Mouse (Mus musculus): ENCODE results near the gene Fam149a.
A peak's percentile ranks its signal among the peaks of the same experiment; 100 is the strongest.

Gene Fam149a

DNA sequence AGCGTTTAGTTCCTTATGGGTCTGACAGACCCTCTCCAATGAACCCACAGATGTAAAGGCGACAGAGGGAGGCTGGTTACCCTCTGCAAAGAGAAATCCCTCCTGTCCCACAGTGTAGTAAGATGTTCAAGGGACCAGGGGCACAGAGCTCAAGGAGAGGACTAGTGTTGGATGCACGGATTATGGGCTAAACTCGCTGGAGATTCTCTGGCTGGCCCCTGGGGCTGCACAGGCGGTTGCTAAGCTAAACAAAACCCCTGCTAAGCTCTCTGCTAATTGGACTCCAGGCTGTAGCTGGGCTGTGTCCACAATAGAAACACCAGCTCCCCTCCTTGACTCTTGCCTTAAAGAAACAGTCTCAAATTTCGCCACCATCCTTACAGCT is at the start of gene Fam149a:
Gene Fam149a (minus strand): TSS at position 329 of the 385 bp plus-strand sequence.
- DNase-seq = peak; percentile 18 to 21

DNA sequence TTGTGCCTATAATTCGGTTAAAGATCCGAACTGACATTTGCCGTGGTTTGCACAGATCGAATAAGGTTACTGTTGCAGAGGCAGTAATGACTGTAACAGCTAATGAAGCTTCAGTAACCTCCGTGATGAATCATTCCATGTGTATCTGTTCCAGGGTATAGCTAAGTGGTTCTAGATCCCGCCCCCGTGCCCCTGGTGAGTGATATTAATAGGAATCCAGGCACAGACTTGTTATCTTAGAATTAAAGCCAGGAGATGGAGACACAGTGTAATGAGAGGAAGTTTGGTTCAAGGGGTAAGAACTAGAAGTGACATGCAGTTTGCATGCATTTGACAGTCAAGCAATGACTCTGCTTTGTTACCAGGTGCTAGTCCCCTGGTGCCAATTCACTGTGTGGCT is 38.1 kb upstream of the Fam149a start:
- no peak for DNase-seq

- DNase-seq = no peak
Observed at GRCm38 (mm10) chr8:45414965-45415364, 32.9 kb upstream of the Fam149a start.

DNA sequence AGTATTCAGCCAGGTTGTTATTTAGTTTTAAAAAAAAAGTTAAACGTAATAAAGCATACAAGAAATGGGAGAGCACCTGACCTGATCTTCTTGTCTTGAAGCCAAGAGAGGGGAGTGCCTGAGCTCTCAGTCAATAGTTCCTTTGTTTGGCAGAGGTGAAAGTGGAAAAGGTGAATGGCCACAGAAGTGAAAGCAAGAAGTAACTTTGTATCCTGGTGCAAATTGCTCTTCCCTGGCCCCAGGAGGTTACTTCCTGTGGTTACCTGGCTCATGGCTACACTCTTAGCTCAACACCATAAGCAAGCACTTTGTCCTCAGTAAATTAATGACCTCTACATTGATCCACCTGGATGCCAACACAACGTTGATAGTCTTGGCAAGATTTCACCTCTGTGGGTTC is 28.8 kb upstream of the Fam149a start, which contains the start of gene Tlr3:
Gene Tlr3 (minus strand): TSS at position 199 of the 400 bp plus-strand sequence.
- no peak for DNase-seq

- peak; percentile 61 to 74 for DNase-seq
Observed at GRCm38 (mm10) chr8:45410146-45410880, 28.2 kb upstream of the Fam149a start.

GRCm38 (mm10) chr8:45409702-45410101 is 27.6 kb upstream of the Fam149a start:
- no peak for DNase-seq

DNA sequence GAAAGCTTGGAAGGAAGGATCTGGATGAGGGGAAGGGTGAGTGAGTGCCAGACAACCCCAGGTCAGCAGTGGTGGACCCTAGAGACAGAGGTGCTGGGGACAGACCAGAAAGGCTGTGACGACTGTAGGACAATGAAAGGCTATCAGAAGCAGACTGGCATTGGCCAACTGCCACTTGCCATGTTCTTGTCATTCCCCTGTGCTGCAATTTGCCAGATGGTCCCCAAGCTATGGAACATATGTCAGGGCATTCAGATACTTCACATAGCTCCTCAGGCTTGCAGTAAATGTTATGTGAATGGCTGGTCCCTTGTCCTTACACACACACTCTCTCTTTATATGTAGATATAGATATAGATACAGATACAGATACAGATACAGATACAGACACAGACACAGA is 1.2 kb upstream of the Fam149a start:
- peak; percentile 11 to 33 for DNase-seq

GRCm38 (mm10) chr8:45381075-45381962 is 772 bp downstream of the Fam149a start:
- DNase-seq = peak; percentile 19 to 26

DNA sequence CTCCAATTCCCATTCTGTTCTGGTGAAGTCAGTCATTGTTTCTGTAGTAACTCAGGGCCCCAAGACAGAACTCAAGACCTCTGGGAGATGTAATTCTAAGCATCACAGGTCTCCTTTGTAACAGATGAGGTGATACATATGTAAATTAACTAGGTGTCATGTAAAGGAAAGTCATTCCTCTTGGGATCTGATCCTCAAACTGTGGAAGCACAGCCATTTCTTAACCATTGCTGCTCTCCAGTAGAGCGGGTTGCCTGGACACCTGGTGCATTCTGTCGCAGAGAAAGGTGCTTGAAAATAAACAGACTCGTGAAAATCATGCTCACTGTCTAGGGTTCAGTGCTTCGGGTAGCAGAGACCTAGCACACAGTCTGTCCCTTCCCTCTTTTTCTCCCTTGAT is 1.5 kb downstream of the Fam149a start:
- no peak for DNase-seq

GRCm38 (mm10) chr8:45374071-45374470 is 8.0 kb downstream of the Fam149a start:
- no peak for DNase-seq

DNA sequence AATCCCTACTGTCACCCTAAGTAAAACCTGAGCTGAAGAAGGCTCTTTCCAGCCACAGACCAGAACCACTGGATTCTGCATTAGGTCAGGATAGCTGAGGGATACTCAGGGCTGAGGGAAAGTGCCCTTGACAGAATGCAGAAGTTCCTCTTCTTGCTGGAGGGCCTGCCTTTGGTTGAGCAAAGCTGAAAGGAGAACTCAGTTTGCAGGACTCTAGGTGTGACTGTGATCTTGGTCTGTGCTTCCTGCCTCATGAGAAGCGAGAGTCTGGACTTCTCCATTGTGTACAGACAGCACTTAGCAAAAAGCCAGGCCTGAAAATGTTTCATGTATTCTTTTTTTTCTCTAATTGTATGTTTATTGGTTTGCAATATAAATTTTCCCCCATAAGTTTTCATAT is 14.9 kb downstream of the Fam149a start:
- no peak for DNase-seq

GRCm38 (mm10) chr8:45363220-45363619 is 18.9 kb downstream of the Fam149a start:
- DNase-seq = no peak

GRCm38 (mm10) chr8:45362323-45362722 is 19.8 kb downstream of the Fam149a start:
- peak; percentile 55 to 65 for DNase-seq

DNA sequence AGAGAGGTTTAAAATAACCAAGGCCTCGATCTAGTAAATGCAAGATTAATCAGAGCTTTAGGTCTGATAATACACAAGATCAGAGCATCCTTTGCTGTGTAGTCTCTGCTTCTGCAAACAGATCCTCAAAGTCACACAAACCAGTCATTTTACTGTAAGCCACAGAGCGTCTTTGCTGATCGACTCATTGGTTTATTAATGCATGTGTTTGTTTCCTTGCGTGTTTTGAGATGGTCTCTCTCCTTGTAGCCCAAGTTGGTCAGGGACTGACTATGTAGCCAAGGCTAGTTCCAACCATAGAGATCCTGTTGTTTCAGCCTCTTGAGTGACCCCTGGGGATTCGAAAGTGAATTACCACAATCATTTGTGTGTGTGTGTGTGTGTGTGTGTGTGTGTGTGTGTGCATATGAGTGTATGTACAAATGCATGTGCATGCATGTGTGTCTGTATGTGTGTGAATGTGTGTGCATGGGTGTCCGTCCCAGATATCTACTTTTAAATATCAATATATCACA is 22.9 kb downstream of the Fam149a start:
- peak; percentile 22 to 53 for DNase-seq

GRCm38 (mm10) chr8:45358132-45358918 is 23.8 kb downstream of the Fam149a start:
- DNase-seq = peak; percentile 77 to 80

DNA sequence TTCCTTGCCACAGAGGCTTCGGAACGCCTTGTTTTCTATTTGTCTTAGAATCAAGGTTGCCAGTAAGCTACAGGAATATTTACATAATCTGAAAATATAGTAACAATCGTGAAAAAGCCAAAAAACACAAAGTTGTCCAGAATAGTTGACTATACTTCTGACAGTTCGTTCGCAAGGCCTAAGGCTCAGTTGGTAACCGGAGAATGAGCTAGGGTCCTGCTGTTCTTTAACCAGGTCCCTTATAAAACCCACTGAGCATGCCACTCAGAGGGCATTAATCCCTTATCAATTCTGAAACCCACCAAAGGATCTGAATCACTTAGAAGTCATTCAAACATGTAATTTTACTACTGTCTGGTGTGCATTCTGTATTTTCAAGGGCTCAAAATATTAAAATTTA is 26.3 kb downstream of the Fam149a start:
- no peak for DNase-seq

DNA sequence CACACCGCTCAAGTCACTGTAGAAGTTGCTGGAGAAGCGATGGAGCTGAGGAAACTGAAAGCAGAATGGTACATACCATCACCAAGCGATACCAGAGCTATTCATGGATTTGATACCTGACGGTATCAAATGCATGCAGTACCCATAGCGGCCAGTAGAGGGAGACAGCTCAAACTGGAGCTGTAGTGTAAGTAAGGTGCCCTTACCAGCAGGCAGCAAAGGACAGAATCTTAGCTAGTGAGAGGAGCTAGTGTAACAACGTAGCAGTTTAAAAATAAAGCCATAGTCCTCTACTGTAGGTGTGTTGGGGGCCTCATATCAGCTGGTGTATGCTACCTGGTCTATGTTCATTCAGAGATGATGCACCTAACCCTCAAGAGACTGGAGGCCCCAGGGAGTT is 37.1 kb downstream of the Fam149a start:
- DNase-seq = peak; percentile 77 to 82

DNA sequence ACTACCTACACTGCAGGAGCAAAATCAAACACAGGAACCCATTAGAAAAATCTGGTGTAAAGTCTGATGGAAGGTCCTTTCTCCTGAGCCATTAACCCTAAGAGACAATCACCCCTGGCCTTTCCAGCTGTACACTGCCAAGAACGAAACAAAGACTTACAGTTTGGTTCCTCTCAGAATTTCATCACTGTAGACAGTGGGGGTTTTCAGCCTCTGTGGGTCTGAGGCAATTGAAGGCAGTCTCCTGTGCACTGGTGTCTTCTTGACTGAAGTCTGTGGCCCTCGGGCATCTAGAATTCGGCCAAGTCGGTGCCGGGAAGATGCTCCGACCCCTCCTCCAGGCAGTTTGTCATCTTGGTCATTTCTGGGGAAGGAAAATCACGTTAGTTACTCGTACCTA is 37.8 kb downstream of the Fam149a start:
- no peak for DNase-seq

DNA sequence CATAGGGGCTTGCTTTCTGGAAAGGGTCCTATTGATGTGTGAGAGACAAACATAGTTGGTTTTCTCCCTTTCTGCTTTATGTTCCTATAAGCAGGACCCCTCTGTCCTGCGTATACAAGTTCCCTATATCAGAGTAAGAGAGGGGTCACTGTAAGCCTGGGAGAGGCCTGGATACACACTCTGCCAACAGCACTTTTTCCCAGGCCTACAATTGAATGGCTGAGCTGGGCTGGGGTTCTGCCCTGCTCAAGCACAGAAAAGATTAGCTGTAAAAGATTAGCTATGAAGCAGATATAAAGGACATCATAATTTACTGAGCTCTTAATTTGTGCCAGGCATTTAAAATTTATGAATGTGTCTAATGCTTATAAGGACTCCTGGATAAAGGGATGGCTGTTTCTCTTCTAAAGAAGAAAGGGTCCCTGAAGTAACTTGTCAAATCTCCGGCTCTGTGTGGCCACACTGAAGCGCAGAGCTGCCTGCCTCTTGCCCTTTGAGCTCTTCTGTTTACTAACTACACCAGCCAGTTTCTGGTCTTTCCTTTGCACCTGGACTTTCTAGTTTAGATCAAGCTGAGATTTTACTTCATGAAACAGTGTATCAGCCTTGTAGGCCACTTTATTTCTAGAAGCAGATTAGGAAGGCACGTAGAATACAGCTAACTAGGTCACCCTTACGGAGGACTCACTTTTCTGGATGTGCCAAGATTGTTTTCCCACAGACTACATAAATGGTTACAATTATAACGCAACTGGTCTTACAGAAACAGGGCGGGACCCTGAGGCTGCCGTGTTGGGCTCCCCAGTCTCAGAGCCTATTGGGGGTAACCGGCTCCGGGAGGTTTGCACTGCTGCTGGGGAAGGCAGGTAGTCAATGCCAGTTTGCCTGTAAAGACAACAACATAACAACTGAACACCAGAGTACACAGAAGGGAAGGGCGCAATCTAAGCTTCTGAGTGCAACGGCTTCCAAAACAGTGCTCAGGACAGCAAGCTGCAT is 40.2 kb downstream of the Fam149a start:
- DNase-seq = no peak

GRCm38 (mm10) chr8:45333493-45333892 is 48.6 kb downstream of the Fam149a start:
- DNase-seq = peak in 1 of 2 experiments; percentile 10

GRCm38 (mm10) chr8:45332685-45333409 is 49.2 kb downstream of the Fam149a start, which contains the start of gene Cyp4v3:
Gene Cyp4v3 (minus strand): TSS chr8:45333216.
- peak; percentile 56 to 68 for DNase-seq
